Mouse (Mus musculus) myocyte (in vitro differentiated cells): ENCODE data around the gene Nktr. TPM values are rescaled to one million over a fixed set of nuclear protein-coding genes. Genes with fewer than 3 reads are reported as not detected.
A peak's percentile ranks its signal among the peaks of the same experiment; 100 is the strongest.

Source experiments
- H3K27me3 ChIP-seq: one replicate; pipeline ENCODE4 v1.6.1; 2011; ENCODE audit not compliant: control insufficient read depth, insufficient read depth, insufficient read length
- H3K36me3 ChIP-seq: one replicate; pipeline ENCODE4 v1.6.1; 2011; ENCODE audit not compliant: control insufficient read depth, insufficient read depth
- H3K4me2 ChIP-seq: one replicate; pipeline ENCODE4 v1.6.1; 2011; ENCODE audit warnings: low read depth, control low read depth
- H3K4me3 ChIP-seq: one replicate; pipeline ENCODE4 v1.5.1; 2011; ENCODE audit warnings: mild to moderate bottlenecking, control low read depth, moderate library complexity
- H3K79me2 ChIP-seq: one replicate; pipeline ENCODE4 v1.6.1; 2011; ENCODE audit not compliant: control insufficient read depth, insufficient read depth
- H3ac ChIP-seq: one replicate; pipeline ENCODE4 v1.6.1; 2011; ENCODE audit not compliant: control insufficient read depth, insufficient read length
- CEBPB ChIP-seq: IDR thresholded peaks from 2 replicates; pipeline ENCODE4 v1.6.1; 2011; ENCODE audit warnings: mild to moderate bottlenecking, moderate library complexity; ENCODE audit not compliant: poor library complexity, insufficient read depth, severe bottlenecking
- E2F4 ChIP-seq: IDR thresholded peaks from one replicate; pipeline ENCODE4 v1.6.1; 2011; ENCODE audit warnings: mild to moderate bottlenecking, control low read depth, moderate library complexity; ENCODE audit not compliant: insufficient read depth
- MAX ChIP-seq: IDR thresholded peaks from one replicate; pipeline ENCODE4 v1.6.1; 2011; ENCODE audit warnings: low read depth, mild to moderate bottlenecking, control low read depth
- MYOD1 ChIP-seq, 3 experiments: IDR thresholded peaks; one replicate each; pipeline ENCODE4 v1.6.1; 2011; ENCODE audit warnings: control low read depth in 2 of 3, low read depth in 2 of 3, mild to moderate bottlenecking in 2 of 3, moderate library complexity in 1 of 3; ENCODE audit not compliant: insufficient read length in 2 of 3, control insufficient read depth in 1 of 3
- MYOG ChIP-seq, 3 experiments: IDR thresholded peaks; one replicate each; pipeline ENCODE4 v1.6.1; 2011; ENCODE audit warnings: control low read depth in 2 of 3, low read depth in 2 of 3, mild to moderate bottlenecking in 2 of 3; ENCODE audit not compliant: insufficient read length in 2 of 3, control insufficient read depth in 1 of 3, insufficient read depth in 1 of 3
- POLR2A ChIP-seq: IDR thresholded peaks from one replicate; pipeline ENCODE4 v1.6.1; 2011; ENCODE audit warnings: low read depth, mild to moderate bottlenecking, control low read depth, moderate library complexity; ENCODE audit not compliant: insufficient read length
- POLR2AphosphoS2 ChIP-seq: IDR thresholded peaks from one replicate; pipeline ENCODE4 v1.6.1; 2011; ENCODE audit warnings: low read depth, control low read depth; ENCODE audit not compliant: insufficient read length
- REST ChIP-seq: IDR thresholded peaks from one replicate; pipeline ENCODE4 v1.6.1; 2011; ENCODE audit warnings: mild to moderate bottlenecking, control low read depth, moderate library complexity; ENCODE audit not compliant: insufficient read depth, insufficient read length
- SRF ChIP-seq: IDR thresholded peaks from one replicate; pipeline ENCODE4 v1.6.1; 2011; ENCODE audit warnings: low read depth; ENCODE audit not compliant: control insufficient read depth, insufficient read length
- TCF12 ChIP-seq: IDR thresholded peaks from one replicate; pipeline ENCODE4 v1.6.1; 2011; ENCODE audit warnings: mild to moderate bottlenecking, control low read depth; ENCODE audit not compliant: poor library complexity, insufficient read depth, severe bottlenecking
- TCF3 ChIP-seq: IDR thresholded peaks from one replicate; pipeline ENCODE4 v1.6.1; 2011; ENCODE audit warnings: low read depth, control low read depth; ENCODE audit not compliant: insufficient read length
- USF1 ChIP-seq: IDR thresholded peaks from one replicate; pipeline ENCODE4 v1.6.1; 2011; ENCODE audit warnings: low read depth, mild to moderate bottlenecking, control low read depth, moderate library complexity
- polyA plus RNA-seq: library from polyadenylated mRNA; unstranded; fragments of >200 nt; fragmentation: generic; extraction: Trizol; gene quantifications from one replicate; pipeline ENCODE4 v1.2.1, GENCODE M21; 2012; ENCODE audit warnings: missing spikeins

Gene Nktr
- polyA plus RNA-seq, 1 experiment: 9.0 TPM

GRCm38 (mm10) chr9:121791757-121792521 is 73.0 kb downstream of the Nktr start, which contains the start of gene Hhatl:
Gene Hhatl, minus strand, starts transcription at chr9:121792507.
- no peak for TF ChIP-seq REST
- no peak for TF ChIP-seq POLR2AphosphoS2
- TF ChIP-seq MAX: no peak
- no peak for TF ChIP-seq POLR2A
- TF ChIP-seq E2F4: no peak
- TF ChIP-seq TCF12: no peak
- TF ChIP-seq TCF3: no peak
- TF ChIP-seq MYOG (IDR thresholded peaks at IDR 0.05; ENCODE audit: control insufficient read depth in 1 of 3, insufficient read depth in 1 of 3, insufficient read length in 2 of 3, low read depth in 2 of 3): no peak
- no peak for TF ChIP-seq SRF
- Histone ChIP-seq H3K27me3 (peaks cover 16% of the 10 kb centered on the region), H3ac (no peak within 1 kb of the TSS), H3K4me2 (peak within 1 kb of the TSS; percentile 6), H3K79me2 (no peaks in the 10 kb centered on the region), H3K4me3 (no peak within 1 kb of the TSS), H3K36me3 (no peaks in the 10 kb centered on the region)

- peaks cover 8% of the 10 kb centered on the region for H3K27me3 ChIP-seq
- no peak overlapping the region for H3ac ChIP-seq
- no peak overlapping the region for H3K4me3 ChIP-seq
- H3K79me2 ChIP-seq: no peaks in the 10 kb centered on the region
- no peak overlapping the region for H3K4me2 ChIP-seq
- no peaks in the 10 kb centered on the region for H3K36me3 ChIP-seq
- no peak for TF ChIP-seq E2F4
- TF ChIP-seq MYOD1 (IDR thresholded peaks at IDR 0.05; ENCODE audit: control insufficient read depth in 1 of 3, insufficient read length in 2 of 3, low read depth in 2 of 3): no peak
- TF ChIP-seq CEBPB: no peak
- TF ChIP-seq MYOG (IDR thresholded peaks at IDR 0.05; ENCODE audit: control insufficient read depth in 1 of 3, insufficient read depth in 1 of 3, insufficient read length in 2 of 3, low read depth in 2 of 3): no peak
- no peak for TF ChIP-seq TCF12
- TF ChIP-seq POLR2A: no peak
- TF ChIP-seq TCF3: no peak
- no peak for TF ChIP-seq MAX
- no peak for TF ChIP-seq USF1
- TF ChIP-seq SRF: no peak
- TF ChIP-seq REST: no peak
- TF ChIP-seq POLR2AphosphoS2: no peak
Measured at GRCm38 (mm10) chr9:121794972-121795539, 76.1 kb downstream of the Nktr start.

- Histone ChIP-seq H3K79me2 (no peaks in the 10 kb centered on the region), H3K4me3 (no peak overlapping the region), H3K36me3 (no peaks in the 10 kb centered on the region), H3K4me2 (no peak overlapping the region), H3ac (no peak overlapping the region), H3K27me3 (peaks cover 8% of the 10 kb centered on the region)
- no peak for TF ChIP-seq USF1
- TF ChIP-seq MYOD1 (IDR thresholded peaks at IDR 0.05; ENCODE audit: control insufficient read depth in 1 of 3, insufficient read length in 2 of 3, low read depth in 2 of 3): no peak
- no peak for TF ChIP-seq POLR2A
- TF ChIP-seq REST: no peak
- TF ChIP-seq CEBPB: no peak
- TF ChIP-seq MYOG (IDR thresholded peaks at IDR 0.05; ENCODE audit: control insufficient read depth in 1 of 3, insufficient read depth in 1 of 3, insufficient read length in 2 of 3, low read depth in 2 of 3): no peak
- no peak for TF ChIP-seq SRF
- no peak for TF ChIP-seq TCF3
- TF ChIP-seq TCF12: no peak
- no peak for TF ChIP-seq POLR2AphosphoS2
- TF ChIP-seq MAX: no peak
- TF ChIP-seq E2F4: no peak
Measured at GRCm38 (mm10) chr9:121797722-121798121, 78.8 kb downstream of the Nktr start.

- H3ac ChIP-seq: no peak overlapping the region
- no peaks in the 10 kb centered on the region for H3K36me3 ChIP-seq
- H3K4me2 ChIP-seq: no peak overlapping the region
- no peak for TF ChIP-seq POLR2AphosphoS2
- TF ChIP-seq MAX: no peak
- TF ChIP-seq SRF: no peak
- TF ChIP-seq MYOD1 (IDR thresholded peaks at IDR 0.05; ENCODE audit: control insufficient read depth in 1 of 3, insufficient read length in 2 of 3, low read depth in 2 of 3): no peak
- no peaks in the 10 kb centered on the region for H3K79me2 ChIP-seq
- H3K27me3 ChIP-seq: peaks cover 8% of the 10 kb centered on the region
- no peak overlapping the region for H3K4me3 ChIP-seq
Measured at GRCm38 (mm10) chr9:121798887-121799520, 80.0 kb downstream of the Nktr start.
